Mouse (Mus musculus): ENCODE measurements around the gene Prcc. TPM values are rescaled to one million over a fixed set of nuclear protein-coding genes. Genes with fewer than 3 reads are reported as not detected.
"Not testable (repeated sequence)": the region's sequence is repeated elsewhere in the genome, so short reads cannot be mapped to it uniquely, and the experiment has no call there.

Gene Prcc
- polyA plus RNA-seq, 1 experiment = 34.8 TPM

DNA sequence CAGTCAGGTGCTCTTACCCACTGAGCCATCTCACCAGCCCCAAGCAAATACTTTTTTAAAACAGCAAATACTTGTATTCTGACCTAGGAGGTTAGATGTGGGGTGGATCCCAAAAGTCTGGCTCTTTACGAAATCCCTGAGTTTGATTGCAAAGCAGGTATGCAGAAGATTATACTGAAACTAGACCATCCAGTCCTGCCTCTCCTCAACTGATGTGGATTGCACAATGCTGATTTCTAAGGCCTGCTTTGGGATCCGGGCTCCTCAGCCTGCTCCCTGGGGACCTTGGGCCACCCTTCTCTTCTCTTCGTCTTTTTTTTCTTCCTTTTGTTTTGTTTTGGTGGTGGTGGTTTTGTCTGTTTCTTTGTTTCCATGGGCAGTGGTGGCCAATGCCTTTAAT is 6.1 kb upstream of the Prcc start:
- Histone ChIP-seq H3K4me3 (ENCODE audit: insufficient read depth, low read length) (no peak overlapping the region), H3K4me1 (ENCODE audit: control insufficient read depth, insufficient read depth, low read length) (0 out of 2 replicates have a peak, but pooled peaks cover 2% of the 10 kb centered on the region), H3K27ac (ENCODE audit: insufficient read depth, low read depth, low read length) (no peak overlapping the region)
- TF ChIP-seq CTCF (IDR thresholded peaks at IDR 0.05; ENCODE audit: low read depth, low read length) = no peak
- no peak for TF ChIP-seq POLR2A (IDR thresholded peaks at IDR 0.05; ENCODE audit: borderline replicate concordance, low read depth, low read length)

DNA sequence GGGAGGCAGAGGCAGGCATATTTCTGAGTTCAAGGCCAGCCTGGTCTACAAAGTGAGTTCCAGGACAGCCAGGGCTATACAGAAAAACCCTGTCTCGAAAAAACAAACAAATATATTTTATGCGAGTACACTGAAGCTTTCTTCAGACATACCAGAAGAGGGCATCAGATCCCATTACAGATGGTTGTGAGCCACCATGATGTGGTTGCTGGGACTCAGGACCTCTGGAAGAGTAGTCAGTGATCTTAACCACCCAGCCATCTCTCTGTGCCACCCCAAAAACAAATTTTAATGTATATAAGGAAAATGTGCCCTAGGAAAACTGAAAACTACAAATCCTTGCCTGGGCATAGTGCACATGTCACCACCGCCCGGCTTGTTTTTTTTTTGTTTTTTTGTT is 2.0 kb upstream of the Prcc start:
- H3K27ac ChIP-seq (ENCODE audit: insufficient read depth, low read depth, low read length); H3K4me3 ChIP-seq (ENCODE audit: insufficient read depth, low read length): not testable (repeated sequence)
- H3K4me1 ChIP-seq (ENCODE audit: control insufficient read depth, insufficient read depth, low read length) = peaks cover 12% of the 10 kb centered on the region

DNA sequence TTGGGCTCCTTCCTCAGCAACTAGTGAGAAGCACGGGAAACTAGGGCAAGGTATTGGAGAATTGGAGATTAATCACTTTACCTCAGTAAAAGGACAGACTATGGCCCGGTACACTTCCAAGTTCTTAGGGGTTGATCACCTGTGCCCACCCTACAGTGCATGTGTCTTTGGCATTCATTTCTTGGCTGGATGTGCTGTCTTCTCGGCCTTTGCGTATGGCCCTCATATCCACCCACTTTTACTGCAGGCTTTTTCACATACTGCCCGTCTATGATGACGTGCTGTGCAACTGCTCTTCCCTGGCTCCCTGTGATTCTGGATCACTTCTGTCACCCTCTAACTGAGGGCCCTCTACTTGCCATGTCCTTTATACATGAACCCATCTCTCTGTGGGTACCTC is 1.0 kb upstream of the Prcc start:
- Histone ChIP-seq H3K4me1 (ENCODE audit: control insufficient read depth, insufficient read depth, low read length) (peaks cover 13% of the 10 kb centered on the region), H3K27ac (ENCODE audit: insufficient read depth, low read depth, low read length) (no peak overlapping the region), H3K4me3 (ENCODE audit: insufficient read depth, low read length) (peak overlapping the region; percentile 55; the same call in 1 of the 2 replicates)
- TF ChIP-seq POLR2A (IDR thresholded peaks at IDR 0.05; ENCODE audit: borderline replicate concordance, low read depth, low read length) (no peak), CTCF (IDR thresholded peaks at IDR 0.05; ENCODE audit: low read depth, low read length) (no peak)

DNA sequence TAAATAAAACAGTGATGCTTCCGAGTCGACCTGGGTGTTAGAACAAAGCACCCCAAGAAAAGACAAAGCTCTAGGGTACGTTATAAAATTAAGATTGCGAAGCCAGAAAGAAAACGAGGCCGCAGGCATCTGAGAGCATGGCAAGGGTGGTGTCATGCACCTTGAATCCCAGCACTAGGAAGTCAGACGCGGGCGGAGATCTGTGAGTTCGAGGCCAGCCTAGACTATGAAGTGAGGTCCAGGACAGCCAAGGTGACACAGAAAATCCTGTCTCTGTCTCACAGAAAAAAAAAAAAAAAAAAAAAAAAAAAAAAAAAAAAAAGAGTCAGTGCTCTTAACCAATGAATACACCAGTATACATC is 577 bp upstream of the Prcc start:
- H3K4me3 ChIP-seq (ENCODE audit: insufficient read depth, low read length) = peak overlapping the region; percentile 55
- H3K4me1 ChIP-seq (ENCODE audit: control insufficient read depth, insufficient read depth, low read length) = peaks cover 13% of the 10 kb centered on the region
- no peak overlapping the region for H3K27ac ChIP-seq (ENCODE audit: insufficient read depth, low read depth, low read length)
- TF ChIP-seq POLR2A (IDR thresholded peaks at IDR 0.05; ENCODE audit: borderline replicate concordance, low read depth, low read length) = no peak
- no peak for TF ChIP-seq CTCF (IDR thresholded peaks at IDR 0.05; ENCODE audit: low read depth, low read length)

GRCm38 (mm10) chr3:87884708-87885251 is 628 bp downstream of the Prcc start:
- TF ChIP-seq CTCF (IDR thresholded peaks at IDR 0.05; ENCODE audit: low read depth, low read length) = no peak
- TF ChIP-seq POLR2A (IDR thresholded peaks at IDR 0.05; ENCODE audit: borderline replicate concordance, low read depth, low read length) = no peak
- Histone ChIP-seq H3K27ac (ENCODE audit: insufficient read depth, low read depth, low read length) (peak overlapping the region; percentile 71), H3K4me1 (ENCODE audit: control insufficient read depth, insufficient read depth, low read length) (peaks cover 13% of the 10 kb centered on the region), H3K4me3 (ENCODE audit: insufficient read depth, low read length) (peak overlapping the region; percentile 74)

- peaks cover 13% of the 10 kb centered on the region for H3K4me1 ChIP-seq (ENCODE audit: control insufficient read depth, insufficient read depth, low read length)
- no peak overlapping the region for H3K27ac ChIP-seq (ENCODE audit: insufficient read depth, low read depth, low read length)
- TF ChIP-seq CTCF (IDR thresholded peaks at IDR 0.05; ENCODE audit: low read depth, low read length) = no peak
- TF ChIP-seq POLR2A (IDR thresholded peaks at IDR 0.05; ENCODE audit: borderline replicate concordance, low read depth, low read length) = no peak
- H3K4me3 ChIP-seq (ENCODE audit: insufficient read depth, low read length) = peak overlapping the region; percentile 74
These were observed 1.1 kb downstream of the Prcc start for GRCm38 (mm10) chr3:87884291-87884690.

- peaks cover 3% of the 10 kb centered on the region for H3K4me1 ChIP-seq (ENCODE audit: control insufficient read depth, insufficient read depth, low read length)
- H3K27ac ChIP-seq (ENCODE audit: insufficient read depth, low read depth, low read length) = no peak overlapping the region
- TF ChIP-seq CTCF (IDR thresholded peaks at IDR 0.05; ENCODE audit: low read depth, low read length) (no peak), POLR2A (IDR thresholded peaks at IDR 0.05; ENCODE audit: borderline replicate concordance, low read depth, low read length) (no peak)
- no peak overlapping the region for H3K4me3 ChIP-seq (ENCODE audit: insufficient read depth, low read length)
These were observed 7.7 kb downstream of the Prcc start for GRCm38 (mm10) chr3:87877730-87878129.

DNA sequence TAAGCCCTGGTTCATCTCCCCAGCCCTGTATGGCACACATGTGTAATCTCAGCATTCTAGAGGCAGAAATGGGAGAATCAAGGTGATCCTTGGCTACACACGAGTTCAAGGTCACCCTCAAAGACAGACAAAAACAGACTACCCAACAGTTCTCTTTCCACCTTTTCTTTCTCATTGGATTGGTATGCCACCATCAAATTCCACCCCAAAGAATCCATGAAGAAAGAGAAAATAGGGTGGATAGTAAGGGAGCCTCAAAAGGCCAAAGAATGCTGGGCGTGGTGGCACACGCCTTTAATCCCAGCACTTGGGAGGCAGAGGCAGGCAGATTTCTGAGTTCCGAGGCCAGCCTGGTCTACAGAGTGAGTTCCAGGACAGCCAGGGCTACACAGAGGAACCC is 21.3 kb downstream of the Prcc start:
- peaks cover 17% of the 10 kb centered on the region for H3K4me1 ChIP-seq (ENCODE audit: control insufficient read depth, insufficient read depth, low read length)
- H3K27ac ChIP-seq (ENCODE audit: insufficient read depth, low read depth, low read length); H3K4me3 ChIP-seq (ENCODE audit: insufficient read depth, low read length): not testable (repeated sequence)

GRCm38 (mm10) chr3:87859813-87860212 is 25.6 kb downstream of the Prcc start:
- Histone ChIP-seq H3K4me1 (ENCODE audit: control insufficient read depth, insufficient read depth, low read length) (peaks cover 14% of the 10 kb centered on the region), H3K4me3 (ENCODE audit: insufficient read depth, low read length) (no peak overlapping the region), H3K27ac (ENCODE audit: insufficient read depth, low read depth, low read length) (no peak overlapping the region)
- TF ChIP-seq POLR2A (IDR thresholded peaks at IDR 0.05; ENCODE audit: borderline replicate concordance, low read depth, low read length) = no peak
- peak; percentile 56 for TF ChIP-seq CTCF (IDR thresholded peaks at IDR 0.05; ENCODE audit: low read depth, low read length)

GRCm38 (mm10) chr3:87857666-87858065 is 27.7 kb downstream of the Prcc start:
- Histone ChIP-seq H3K27ac (ENCODE audit: insufficient read depth, low read depth, low read length) (no peak overlapping the region), H3K4me3 (ENCODE audit: insufficient read depth, low read length) (no peak overlapping the region), H3K4me1 (ENCODE audit: control insufficient read depth, insufficient read depth, low read length) (peaks cover 2% of the 10 kb centered on the region; the same call in 1 of the 2 replicates)
- TF ChIP-seq CTCF (IDR thresholded peaks at IDR 0.05; ENCODE audit: low read depth, low read length) = no peak
- TF ChIP-seq POLR2A (IDR thresholded peaks at IDR 0.05; ENCODE audit: borderline replicate concordance, low read depth, low read length) = no peak

GRCm38 (mm10) chr3:87855936-87856335 is 29.5 kb downstream of the Prcc start:
- Histone ChIP-seq H3K4me1 (ENCODE audit: control insufficient read depth, insufficient read depth, low read length) (peaks cover 2% of the 10 kb centered on the region; the same call in 1 of the 2 replicates), H3K4me3 (ENCODE audit: insufficient read depth, low read length) (no peak overlapping the region), H3K27ac (ENCODE audit: insufficient read depth, low read depth, low read length) (no peak overlapping the region)
- TF ChIP-seq POLR2A (IDR thresholded peaks at IDR 0.05; ENCODE audit: borderline replicate concordance, low read depth, low read length) (no peak), CTCF (IDR thresholded peaks at IDR 0.05; ENCODE audit: low read depth, low read length) (no peak)
